Mouse (Mus musculus): Measurements from ENCODE around the gene Bmper. TPM values are rescaled to one million over a fixed set of nuclear protein-coding genes. Genes with fewer than 3 reads are reported as not detected.

Gene Bmper
- polyA plus RNA-seq, 1 experiment: 12.0 TPM

GRCm38 (mm10) chr9:23433238-23433637 is 210.4 kb downstream of the Bmper start:
- DNase-seq: no peak
- WGBS: 78% methylated on average over 3 of the region's 3 CpGs
- Histone ChIP-seq H3K4me3 (replicated peaks; ENCODE audit: extremely low read depth, low read depth, low read length) (no peak overlapping the region), H3K4me1 (ENCODE audit: control insufficient read depth, insufficient read depth, low read length) (no peaks in the 10 kb centered on the region)
- TF ChIP-seq CTCF (IDR thresholded peaks at IDR 0.05; ENCODE audit: insufficient read depth, low read length): no peak
- no peak for TF ChIP-seq POLR2A (IDR thresholded peaks at IDR 0.05; ENCODE audit: borderline replicate concordance, extremely low read depth, low read depth, low read length)

GRCm38 (mm10) chr9:23436751-23437150 is 213.9 kb downstream of the Bmper start:
- 73% methylated on average over 6 of the region's 6 CpGs for WGBS
- Histone ChIP-seq H3K4me3 (replicated peaks; ENCODE audit: extremely low read depth, low read depth, low read length) (no peak overlapping the region), H3K4me1 (ENCODE audit: control insufficient read depth, insufficient read depth, low read length) (no peaks in the 10 kb centered on the region)
- DNase-seq: no peak
- TF ChIP-seq CTCF (IDR thresholded peaks at IDR 0.05; ENCODE audit: insufficient read depth, low read length) (no peak), POLR2A (IDR thresholded peaks at IDR 0.05; ENCODE audit: borderline replicate concordance, extremely low read depth, low read depth, low read length) (no peak)

GRCm38 (mm10) chr9:23438662-23439061 is 215.8 kb downstream of the Bmper start:
- Histone ChIP-seq H3K4me1 (ENCODE audit: control insufficient read depth, insufficient read depth, low read length) (no peaks in the 10 kb centered on the region), H3K4me3 (replicated peaks; ENCODE audit: extremely low read depth, low read depth, low read length) (no peak overlapping the region)
- TF ChIP-seq CTCF (IDR thresholded peaks at IDR 0.05; ENCODE audit: insufficient read depth, low read length) (no peak), POLR2A (IDR thresholded peaks at IDR 0.05; ENCODE audit: borderline replicate concordance, extremely low read depth, low read depth, low read length) (no peak)
- DNase-seq: no peak
- WGBS: 79% methylated on average over 9 of the region's 9 CpGs

DNA sequence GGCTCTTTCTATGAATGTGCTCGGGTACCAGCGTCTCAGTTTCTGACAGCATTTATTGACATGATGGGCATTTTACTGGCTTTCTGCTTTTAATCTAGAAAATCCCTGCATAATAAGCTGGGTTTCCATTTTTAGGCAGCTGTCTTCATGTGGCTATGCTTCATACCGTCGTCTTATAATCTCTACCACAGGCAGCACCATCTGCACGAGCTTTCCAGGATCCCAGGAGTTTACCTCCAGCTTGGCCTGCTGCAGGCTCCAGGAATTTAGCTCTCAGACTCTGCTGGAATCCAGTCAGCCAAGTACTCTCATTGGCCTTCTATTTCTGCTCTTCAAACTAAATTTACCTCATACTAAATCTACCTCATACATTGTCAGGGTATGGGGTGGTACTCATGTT is 219.3 kb downstream of the Bmper start:
- WGBS: 59% methylated on average over 5 of the region's 5 CpGs
- no peak for TF ChIP-seq POLR2A (IDR thresholded peaks at IDR 0.05; ENCODE audit: borderline replicate concordance, extremely low read depth, low read depth, low read length)
- TF ChIP-seq CTCF (IDR thresholded peaks at IDR 0.05; ENCODE audit: insufficient read depth, low read length): no peak
- DNase-seq: no peak
- Histone ChIP-seq H3K4me3 (replicated peaks; ENCODE audit: extremely low read depth, low read depth, low read length) (no peak overlapping the region), H3K4me1 (ENCODE audit: control insufficient read depth, insufficient read depth, low read length) (no peaks in the 10 kb centered on the region)

DNA sequence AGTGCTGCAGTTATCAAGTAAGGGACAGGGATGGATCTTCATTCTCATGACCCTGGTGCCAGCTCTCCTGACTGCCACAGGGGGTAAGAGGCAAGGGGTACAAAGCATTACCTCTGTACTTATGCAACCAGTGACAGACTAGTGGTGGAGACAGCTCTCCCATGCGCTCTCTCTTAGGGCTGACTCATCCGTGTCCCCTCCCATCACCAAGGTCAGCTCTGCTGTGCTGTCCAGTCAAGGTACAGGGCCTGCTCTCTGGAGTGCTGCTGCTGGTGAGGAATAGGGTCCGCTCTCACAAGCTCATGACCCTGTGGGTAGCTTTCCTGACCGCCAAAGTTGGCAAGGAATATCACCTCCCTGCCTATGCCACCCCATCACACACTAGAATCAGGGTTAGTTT is 222.1 kb downstream of the Bmper start:
- TF ChIP-seq CTCF (IDR thresholded peaks at IDR 0.05; ENCODE audit: insufficient read depth, low read length): no peak
- no peak for TF ChIP-seq POLR2A (IDR thresholded peaks at IDR 0.05; ENCODE audit: borderline replicate concordance, extremely low read depth, low read depth, low read length)
- no peaks in the 10 kb centered on the region for H3K4me1 ChIP-seq (ENCODE audit: control insufficient read depth, insufficient read depth, low read length)
- no peak for DNase-seq
- WGBS: 91% methylated on average over 4 of the region's 4 CpGs
- H3K4me3 ChIP-seq (replicated peaks; ENCODE audit: extremely low read depth, low read depth, low read length): no peak overlapping the region

- 49% methylated on average over 7 of the region's 7 CpGs for WGBS
- H3K4me1 ChIP-seq (ENCODE audit: control insufficient read depth, insufficient read depth, low read length): no peaks in the 10 kb centered on the region
- DNase-seq: no peak
- TF ChIP-seq POLR2A (IDR thresholded peaks at IDR 0.05; ENCODE audit: borderline replicate concordance, extremely low read depth, low read depth, low read length): no peak
- no peak for TF ChIP-seq CTCF (IDR thresholded peaks at IDR 0.05; ENCODE audit: insufficient read depth, low read length)
- H3K4me3 ChIP-seq (replicated peaks; ENCODE audit: extremely low read depth, low read depth, low read length): no peak overlapping the region
Measured at GRCm38 (mm10) chr9:23447271-23447961, 224.5 kb downstream of the Bmper start.

- no peak for DNase-seq
- TF ChIP-seq CTCF (IDR thresholded peaks at IDR 0.05; ENCODE audit: insufficient read depth, low read length) (no peak), POLR2A (IDR thresholded peaks at IDR 0.05; ENCODE audit: borderline replicate concordance, extremely low read depth, low read depth, low read length) (no peak)
- Histone ChIP-seq H3K4me3 (replicated peaks; ENCODE audit: extremely low read depth, low read depth, low read length) (no peak overlapping the region), H3K4me1 (ENCODE audit: control insufficient read depth, insufficient read depth, low read length) (no peaks in the 10 kb centered on the region)
- 34% methylated on average over 5 of the region's 5 CpGs for WGBS
Measured at GRCm38 (mm10) chr9:23453309-23453708, 230.4 kb downstream of the Bmper start.

DNA sequence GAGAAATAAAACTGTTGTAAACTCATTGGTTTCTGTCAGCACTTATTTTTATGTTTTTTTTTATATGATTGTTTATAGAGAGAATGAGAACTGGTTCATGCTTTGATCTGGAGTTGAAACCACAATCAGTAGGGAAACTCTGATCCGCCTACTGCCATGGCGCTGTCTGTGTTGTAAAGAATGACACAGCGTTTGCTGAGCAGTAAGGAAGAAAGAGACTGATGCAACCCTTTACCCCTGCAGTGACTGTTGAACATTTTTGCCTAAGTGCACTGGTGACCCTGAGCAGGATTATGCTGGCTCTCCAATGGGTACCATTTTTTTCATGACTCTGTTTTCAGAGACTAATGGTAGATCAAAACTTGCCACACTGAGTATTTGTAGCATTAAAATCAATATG is 234.3 kb downstream of the Bmper start:
- no peak for DNase-seq
- 70% methylated on average over 3 of the region's 3 CpGs for WGBS
- TF ChIP-seq CTCF (IDR thresholded peaks at IDR 0.05; ENCODE audit: insufficient read depth, low read length): no peak
- TF ChIP-seq POLR2A (IDR thresholded peaks at IDR 0.05; ENCODE audit: borderline replicate concordance, extremely low read depth, low read depth, low read length): no peak
- Histone ChIP-seq H3K4me3 (replicated peaks; ENCODE audit: extremely low read depth, low read depth, low read length) (no peak overlapping the region), H3K4me1 (ENCODE audit: control insufficient read depth, insufficient read depth, low read length) (no peaks in the 10 kb centered on the region)

DNA sequence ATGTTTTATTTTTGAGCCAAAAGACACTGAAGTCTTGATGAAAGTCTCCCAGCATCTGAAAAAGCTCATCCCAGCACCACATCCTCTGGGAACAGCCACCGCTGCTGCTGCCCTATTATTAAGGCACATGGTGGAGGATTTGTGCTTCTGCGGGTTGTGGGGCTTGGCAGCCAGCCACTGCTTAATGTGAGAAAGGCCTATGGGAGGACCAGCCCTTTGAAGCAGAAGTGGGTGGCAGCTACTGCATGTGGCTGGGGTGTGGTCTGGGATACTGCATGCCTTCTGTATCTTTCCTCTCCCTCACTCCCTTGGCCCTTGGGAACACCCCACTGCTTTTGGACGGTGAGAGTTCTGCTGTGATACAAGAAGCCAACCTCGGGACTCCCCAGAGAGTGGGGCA is 237.8 kb downstream of the Bmper start:
- 51% methylated on average over 4 of the region's 4 CpGs for WGBS
- peaks cover 4% of the 10 kb centered on the region; the same call in 1 of the 2 replicates for H3K4me1 ChIP-seq (ENCODE audit: control insufficient read depth, insufficient read depth, low read length)
- no peak for TF ChIP-seq POLR2A (IDR thresholded peaks at IDR 0.05; ENCODE audit: borderline replicate concordance, extremely low read depth, low read depth, low read length)

GRCm38 (mm10) chr9:23462949-23463608 is 240.2 kb downstream of the Bmper start:
- H3K4me1 ChIP-seq (ENCODE audit: control insufficient read depth, insufficient read depth, low read length): peaks cover 4% of the 10 kb centered on the region; the same call in 1 of the 2 replicates
- 36% methylated on average over 3 of the region's 3 CpGs for WGBS
- TF ChIP-seq CTCF (IDR thresholded peaks at IDR 0.05; ENCODE audit: insufficient read depth, low read length) (no peak), POLR2A (IDR thresholded peaks at IDR 0.05; ENCODE audit: borderline replicate concordance, extremely low read depth, low read depth, low read length) (no peak)
- no peak overlapping the region for H3K4me3 ChIP-seq (replicated peaks; ENCODE audit: extremely low read depth, low read depth, low read length)
- no peak for DNase-seq

More for the DNA sequence above, 237.8 kb downstream of the Bmper start:
- no peak overlapping the region for H3K4me3 ChIP-seq (replicated peaks; ENCODE audit: extremely low read depth, low read depth, low read length)
- DNase-seq: no peak
